Mouse (Mus musculus) thymus, adult 2 months (tissue): ENCODE measurements around the gene Pnliprp1.

Experiments
- CTCF ChIP-seq: fragments of 200-500 bp; IDR thresholded peaks from 2 replicates; pipeline ENCODE4 v1.5.1; 2012; ENCODE audit warnings: mild to moderate bottlenecking, control low read depth, low read length, moderate library complexity, borderline replicate concordance; ENCODE audit not compliant: control insufficient read depth, poor library complexity, insufficient read depth; ENCODE audit errors: extremely low read depth
- POLR2A ChIP-seq: fragments of 200-500 bp; IDR thresholded peaks from 2 replicates; pipeline ENCODE4 v1.6.1; 2012; ENCODE audit warnings: mild to moderate bottlenecking, low read length, control low read depth, moderate library complexity; ENCODE audit not compliant: control insufficient read depth, poor library complexity, insufficient read depth; ENCODE audit errors: extremely low read depth

GRCm38 (mm10) chr19:58762316-58762715, 33.6 kb downstream of the Pnliprp1 start:
- no peak for TF ChIP-seq CTCF
- no peak for TF ChIP-seq POLR2A
